Mouse (Mus musculus) ovary, postnatal 14 days (tissue): ENCODE data around the gene Vmn1r183.
"Not testable (repeated sequence)": the region's sequence is repeated elsewhere in the genome, so short reads cannot be mapped to it uniquely, and the experiment has no call there.

ENCODE experiments used
- DNase-seq: peaks from one replicate; pipeline ENCODE4 v3.0.0; 2022; ENCODE audit warnings: low spot score

Gene Vmn1r183

DNA sequence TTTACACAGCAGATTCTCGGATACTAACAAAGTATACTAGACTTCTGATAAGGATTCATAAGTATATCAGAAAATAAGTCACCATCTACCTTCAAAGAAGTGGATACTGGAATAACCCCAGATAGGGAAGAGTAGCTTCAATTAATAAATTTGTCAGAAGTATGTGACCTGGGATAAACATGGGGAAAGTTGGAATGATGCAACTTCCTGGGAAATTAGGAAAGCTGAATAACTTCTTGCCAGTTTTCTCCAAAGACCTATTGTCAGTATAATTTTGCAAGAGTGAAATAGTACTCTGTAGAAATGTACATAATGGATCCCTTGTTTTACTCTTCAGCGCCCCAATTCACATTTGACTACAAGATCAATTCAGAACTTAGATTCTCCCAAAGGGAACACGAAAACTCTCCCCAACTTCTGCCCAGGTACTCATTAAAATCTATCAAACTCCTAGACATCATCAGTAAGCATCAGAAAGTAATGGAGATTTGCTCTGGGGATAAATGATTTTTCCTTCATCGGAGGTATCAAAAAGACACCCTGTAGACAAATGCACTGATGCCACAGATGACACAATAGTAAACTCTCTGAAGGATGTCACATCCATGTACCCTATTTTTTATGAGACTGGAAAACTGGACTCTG, at the start of gene Vmn1r183:
Vmn1r183 (plus strand) TSS at position 595 of the 645 bp plus-strand sequence.
- no peak for DNase-seq

DNA sequence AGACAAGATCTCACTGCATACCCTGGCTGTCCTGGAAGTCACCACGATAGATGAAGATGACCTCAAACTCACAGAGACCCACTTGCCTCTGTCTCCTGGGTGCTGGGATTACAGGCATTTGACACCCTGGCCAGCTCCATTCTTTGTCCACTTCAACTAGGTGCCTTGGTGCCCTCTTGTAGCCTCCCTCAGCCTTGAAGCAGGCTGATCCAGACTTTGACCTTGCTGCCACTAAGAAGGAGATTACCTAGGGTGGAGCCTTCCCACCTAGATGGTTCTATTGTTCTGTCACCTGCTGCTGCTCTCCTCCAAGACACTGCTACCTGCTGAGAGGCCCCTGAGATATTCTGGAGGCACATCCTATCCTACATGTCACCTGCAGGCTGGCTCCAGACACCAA, 21.4 kb downstream of the Vmn1r183 start:
- not testable (repeated sequence) for DNase-seq

DNA sequence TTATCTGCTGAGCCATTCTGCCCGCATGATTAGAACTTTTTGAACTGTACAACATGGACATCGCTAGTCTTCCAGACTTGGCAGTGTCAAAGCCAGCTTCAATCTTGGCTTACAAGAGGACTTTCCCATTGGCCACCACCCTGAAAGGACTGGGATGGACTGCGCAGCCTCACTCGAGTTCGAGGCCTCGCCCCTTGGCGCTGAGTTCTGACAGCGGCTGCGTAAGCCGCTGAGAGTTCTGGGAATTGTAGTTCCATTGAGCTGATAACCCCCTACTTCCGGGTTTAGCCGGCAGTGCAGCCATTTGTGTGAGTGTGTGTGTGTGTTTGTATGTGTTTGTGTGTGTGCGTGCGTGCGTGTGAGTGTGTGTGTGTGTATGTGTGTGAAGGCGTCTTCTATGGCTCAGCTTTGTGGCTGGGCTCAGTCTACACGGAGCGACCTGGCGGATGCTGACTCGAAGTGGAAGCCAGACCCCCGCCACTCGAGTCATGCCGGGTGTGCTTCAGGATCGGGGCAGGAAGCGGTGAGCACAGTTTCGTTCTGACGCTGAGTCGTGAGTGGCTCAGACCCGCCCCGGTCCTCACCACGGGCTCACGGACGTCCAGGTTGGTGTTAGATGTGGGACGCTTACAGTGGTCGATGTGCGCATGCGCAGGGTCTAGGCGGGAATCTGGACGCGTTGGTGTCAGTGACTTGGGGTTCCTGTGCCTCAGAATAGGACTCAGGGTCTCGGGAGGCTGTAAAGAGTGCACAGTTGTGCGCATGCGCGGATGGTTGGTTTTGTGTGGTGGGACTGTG, 28.8 kb downstream of the Vmn1r183 start, which contains the start of gene Zfp180:
Zfp180 (plus strand) TSS at position 291 of the 798 bp plus-strand sequence.
- DNase-seq = peak; percentile 87

DNA sequence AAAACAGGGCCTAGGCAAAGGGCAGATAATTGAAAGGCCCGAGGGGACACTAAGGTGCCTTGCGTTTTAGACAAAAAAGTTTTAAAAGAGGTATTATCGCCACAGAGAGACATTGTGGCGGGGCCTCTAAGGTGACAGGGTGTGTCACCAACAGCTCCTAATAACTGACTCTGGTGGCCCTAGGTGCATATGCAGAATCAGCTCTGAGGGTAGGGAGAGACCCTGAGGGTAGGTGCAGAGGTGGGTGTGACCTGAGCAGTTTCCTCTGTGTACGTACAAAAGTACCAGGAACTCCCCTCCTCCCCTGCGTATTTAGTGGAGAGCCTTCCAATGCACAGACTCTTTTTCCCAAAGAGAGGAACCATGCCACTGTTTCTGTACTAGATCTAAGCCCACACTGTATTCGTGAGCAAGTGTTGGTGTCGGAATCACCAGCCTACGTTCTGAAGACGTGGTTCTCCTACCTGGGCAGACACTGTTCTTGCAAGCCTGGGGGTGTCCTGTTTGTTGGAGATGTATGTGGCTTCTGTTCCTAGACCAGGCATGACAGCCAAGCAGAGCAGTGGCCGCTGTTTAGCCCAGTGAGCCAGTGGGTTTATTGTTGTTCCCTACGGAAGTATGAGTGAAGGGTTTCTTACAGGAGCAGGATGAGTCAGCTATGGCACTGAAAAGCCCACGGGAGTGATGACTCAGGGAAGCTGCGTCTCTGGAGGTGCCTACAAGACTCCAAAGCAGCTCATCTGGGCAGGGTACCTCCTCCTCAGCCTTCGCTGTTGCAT, 29.6 kb downstream of the Vmn1r183 start:
- DNase-seq = no peak

DNA sequence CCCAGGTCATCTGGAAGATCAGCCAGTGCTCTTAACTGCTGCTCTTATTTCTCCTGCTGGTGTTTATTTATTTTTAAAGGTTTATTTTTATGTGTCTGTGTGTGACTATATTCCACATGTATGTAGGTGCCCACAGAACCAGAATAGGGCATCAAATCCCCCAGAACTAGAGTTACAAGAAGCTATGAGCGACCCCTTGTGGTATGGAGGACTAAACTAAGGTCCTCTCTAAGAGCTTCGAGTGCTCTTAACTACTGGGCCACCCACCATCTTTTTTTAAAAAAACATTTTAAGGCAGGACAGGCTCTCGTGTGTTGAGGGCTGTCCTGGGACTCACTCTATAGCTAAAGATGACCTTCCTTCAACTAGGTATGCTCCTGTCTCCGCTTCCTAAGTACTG, 33.8 kb downstream of the Vmn1r183 start:
- no peak for DNase-seq

DNA sequence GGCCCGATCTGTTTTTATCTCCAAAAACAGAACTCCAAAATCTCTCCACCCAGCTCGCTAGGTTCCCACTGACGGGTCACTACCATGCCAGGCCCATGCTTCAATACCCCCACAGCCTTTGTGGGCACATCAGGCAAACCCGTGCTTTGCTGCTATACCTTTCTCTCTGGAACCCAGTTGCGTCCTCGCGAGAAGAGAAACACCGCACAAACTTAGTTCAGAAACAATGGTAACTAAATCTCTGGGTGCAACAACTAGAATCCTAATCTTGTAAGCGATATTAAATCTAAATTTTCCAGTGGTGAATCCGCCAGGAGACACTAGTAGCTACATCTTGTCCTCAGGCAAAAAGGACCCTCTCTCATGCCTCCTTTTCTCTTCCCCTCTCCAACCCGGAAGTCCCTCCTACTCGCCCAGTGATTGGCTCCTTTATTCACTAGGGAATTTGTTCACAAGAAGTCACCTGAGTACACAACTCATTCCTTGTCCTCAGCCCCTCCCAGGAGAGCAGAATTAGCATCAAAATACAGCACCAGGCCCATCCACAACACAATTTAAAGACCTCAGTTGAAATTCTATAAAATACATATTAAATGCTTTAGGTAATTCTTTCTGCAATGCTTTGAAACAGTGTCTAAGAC, 34.6 kb downstream of the Vmn1r183 start:
- no peak for DNase-seq

DNA sequence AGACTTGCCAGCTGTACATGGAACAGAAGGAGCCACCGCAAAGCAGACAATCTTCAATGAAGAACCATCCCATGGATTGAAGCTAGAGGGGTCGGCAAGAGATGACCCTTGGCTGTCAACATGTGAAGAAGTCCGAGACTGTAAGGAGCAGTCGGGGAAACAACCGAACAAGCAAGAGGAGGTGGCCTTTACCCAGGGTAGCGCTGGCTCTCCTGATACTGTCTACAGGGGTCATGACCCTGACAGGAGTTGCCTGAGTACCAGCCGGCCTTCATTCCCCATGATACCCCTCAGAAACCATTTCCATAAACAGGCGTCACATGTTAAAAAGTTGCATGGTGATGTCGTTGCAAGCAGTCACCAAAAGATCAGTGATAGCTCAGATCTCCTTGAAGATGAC, 51.3 kb downstream of the Vmn1r183 start:
- no peak for DNase-seq

DNA sequence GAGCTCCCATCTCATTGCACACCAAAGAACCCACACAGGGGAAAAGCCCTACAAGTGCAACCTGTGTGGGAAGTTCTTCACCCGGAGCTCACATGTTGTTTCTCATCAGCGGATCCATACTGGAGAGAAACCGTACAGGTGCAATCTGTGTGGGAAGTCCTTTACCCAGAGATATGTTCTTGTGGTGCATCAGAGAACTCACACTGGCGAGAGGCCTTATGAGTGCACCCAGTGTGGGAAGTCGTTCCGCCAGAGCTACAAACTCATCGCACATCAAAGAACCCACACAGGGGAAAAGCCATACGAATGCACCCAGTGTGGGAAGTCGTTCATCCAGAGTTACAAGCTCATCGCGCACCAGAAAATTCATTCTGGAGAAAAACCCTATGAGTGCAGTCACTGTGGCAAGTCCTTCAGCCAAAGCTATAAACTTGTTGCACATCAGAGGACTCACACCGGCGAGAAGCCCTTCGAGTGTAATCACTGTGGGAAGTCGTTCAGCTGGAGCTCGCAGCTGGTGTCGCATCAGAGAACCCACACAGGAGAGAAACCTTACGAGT, 52.2 kb downstream of the Vmn1r183 start:
- DNase-seq = no peak

DNA sequence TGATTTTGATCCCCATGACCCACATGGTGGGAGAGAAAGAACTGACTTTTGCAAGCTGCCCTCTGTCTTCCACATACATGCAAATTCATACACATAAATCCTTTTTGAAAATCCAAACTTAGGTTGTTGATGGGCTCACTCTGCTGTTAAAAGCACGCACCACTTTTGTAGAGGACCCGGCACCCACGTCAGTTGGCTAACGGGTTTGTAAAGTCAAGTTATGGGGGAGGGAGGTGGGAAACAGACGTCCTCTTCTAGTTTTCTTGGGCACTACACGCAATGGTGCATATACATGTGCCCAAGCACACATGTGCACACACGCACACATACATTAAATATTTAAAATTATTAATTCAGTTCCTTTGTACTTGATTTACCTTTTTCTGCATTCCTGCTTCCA, 57.8 kb downstream of the Vmn1r183 start:
- no peak for DNase-seq

DNA sequence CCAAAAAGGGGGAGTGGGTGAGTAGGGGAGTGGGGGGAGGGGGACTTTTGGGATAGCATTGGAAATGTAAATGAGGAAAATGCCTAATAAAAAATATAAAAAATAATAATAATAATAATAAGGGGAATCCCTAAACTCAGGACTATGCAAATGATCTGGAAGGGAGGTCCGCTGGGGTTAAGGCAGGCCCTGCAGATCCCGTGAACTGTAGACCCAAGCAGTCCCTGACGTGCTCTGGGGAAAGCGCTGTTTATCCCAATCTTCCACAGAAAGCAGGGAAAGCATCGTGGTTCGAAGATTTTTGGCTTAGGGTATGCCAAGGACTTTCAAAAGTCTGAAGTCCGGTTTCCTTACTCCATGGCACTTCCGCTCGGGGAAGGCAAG, 58.7 kb downstream of the Vmn1r183 start:
- no peak for DNase-seq

DNA sequence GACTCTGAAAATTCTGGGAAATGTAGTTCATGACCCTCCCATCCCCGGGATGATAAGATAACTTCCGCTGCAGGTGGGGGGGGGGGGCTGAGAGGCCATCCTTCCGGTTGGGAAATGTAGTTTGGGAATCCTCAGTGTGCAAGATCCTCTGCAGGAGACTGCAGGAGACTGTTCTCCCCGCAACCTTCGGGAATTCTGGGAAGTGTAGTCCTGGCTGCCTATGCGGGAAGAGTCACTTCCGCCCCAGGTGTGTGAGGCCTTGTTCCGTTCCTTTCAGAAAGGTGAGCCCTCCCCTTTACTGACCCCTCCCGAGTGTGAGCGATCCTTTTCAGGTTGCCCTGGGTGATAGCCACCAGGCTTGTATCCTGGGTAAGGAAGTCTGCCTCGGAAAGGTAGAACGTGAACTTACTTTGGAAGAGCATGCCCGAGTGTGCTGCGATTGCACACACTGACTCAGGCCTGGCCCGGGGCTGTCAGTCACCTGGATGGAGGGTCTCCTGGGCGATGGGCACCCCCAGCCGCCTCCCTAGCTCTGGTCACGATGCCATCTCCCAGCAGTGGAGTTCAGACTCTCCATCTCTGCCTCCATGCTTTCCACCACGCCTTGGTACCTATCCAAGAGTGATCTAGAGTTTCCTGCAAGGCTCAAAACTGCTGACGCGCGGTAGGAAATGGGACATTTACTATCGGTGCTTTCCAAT, 59.3 kb downstream of the Vmn1r183 start, which contains the start of gene Zfp112:
Zfp112 (plus strand) TSS at position 159 of the 701 bp plus-strand sequence.
- DNase-seq = peak; percentile 58

DNA sequence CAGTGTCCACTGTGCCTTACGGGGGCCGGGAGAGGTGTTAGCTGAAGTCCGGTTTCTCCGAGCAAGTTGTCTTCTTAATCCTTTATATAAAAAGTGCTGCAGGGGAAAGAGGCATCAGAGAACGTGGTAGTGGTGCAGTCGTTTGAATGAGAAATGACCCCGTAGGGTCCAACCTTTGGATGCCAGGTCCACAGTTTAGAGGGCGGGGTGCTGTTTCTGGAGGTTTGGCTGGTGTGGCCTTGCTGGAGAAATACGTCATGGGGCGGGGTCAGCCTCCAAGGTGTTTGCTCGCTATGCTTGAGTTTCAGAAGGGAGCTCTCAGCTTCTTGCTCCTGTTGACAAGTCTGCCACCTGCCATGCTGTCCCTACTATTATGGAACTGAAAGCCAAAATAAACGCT, 59.9 kb downstream of the Vmn1r183 start:
- DNase-seq = peak; percentile 21
